Mouse (Mus musculus): ENCODE data around the gene Slc24a2.

GRCm38 (mm10) chr4:87090841-87091240 is 139.4 kb downstream of the Slc24a2 start:
- TF ChIP-seq CTCF (IDR thresholded peaks at IDR 0.05; ENCODE audit: low read depth), result no peak
- no peak for TF ChIP-seq EP300 (optimal IDR thresholded peaks at IDR 0.05)

All from stomach, postnatal 0 days (tissue).